Comparison of ENCODE assay signal across 7 mouse cellular contexts in the genomic region with DNA sequence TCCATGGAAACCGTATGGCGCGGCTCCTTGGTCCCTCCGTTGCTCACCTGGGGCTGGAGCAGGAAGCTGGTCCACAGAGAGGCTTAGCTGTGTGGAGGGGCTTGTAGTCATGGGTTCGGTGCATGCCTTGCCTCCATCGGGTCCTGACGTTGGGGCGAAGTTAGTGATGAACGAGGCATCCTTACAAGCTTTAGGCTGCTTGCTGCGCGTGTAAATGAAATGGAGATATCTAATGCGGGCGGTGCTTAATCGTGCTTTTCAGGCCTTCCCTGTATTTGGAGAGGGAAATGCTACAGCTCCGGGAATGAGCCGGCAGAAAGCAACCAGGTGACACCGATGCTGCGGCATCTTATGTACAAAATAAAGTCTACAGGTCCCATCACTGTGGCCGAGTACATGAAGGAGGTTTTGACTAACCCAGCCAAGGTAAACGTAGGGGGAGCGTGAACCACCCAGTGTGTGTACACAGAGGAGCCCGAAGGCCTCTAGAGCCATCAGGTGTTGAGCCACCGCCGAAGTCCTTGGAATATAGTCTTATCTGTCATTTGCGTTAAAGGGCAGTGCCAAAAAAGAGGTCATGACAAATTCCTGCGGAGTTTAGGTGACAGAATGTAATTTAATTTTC. TPM values are rescaled to one million over a fixed set of nuclear protein-coding genes. Genes with fewer than 3 reads are reported as not detected.
DNase-seq lines count a peak whose midpoint lies in the region; ATAC-seq and TF ChIP-seq lines count a peak whose summit lies in the region.

No protein-coding gene starts in this region.

- H3K36me3 ChIP-seq in lung, embryonic 15.5 days, result peaks cover 40% of the 10 kb centered on the region
- H3K36me3 ChIP-seq in intestine, embryonic 14.5 days (ENCODE audit: control insufficient read depth, insufficient read depth, low read length), result peaks cover 52% of the 10 kb centered on the region
- H3K36me3 ChIP-seq in neural tube, embryonic 12.5 days, result peaks cover 40% of the 10 kb centered on the region

- ATAC-seq in lung, embryonic 15.5 days (ENCODE audit: borderline replicate concordance, extremely low read depth, low FRiP score, low TSS enrichment), result no peak; the same call in 1 of the 2 replicates
- ATAC-seq in intestine, embryonic 14.5 days (replicated peaks; ENCODE audit: low FRiP score, low TSS enrichment, low read depth), result 0 out of 2 replicates have a peak, but pooled peaks have one; percentile 13
- ATAC-seq in neural tube, embryonic 12.5 days (ENCODE audit: low FRiP score, low read depth), result peak; percentile 48

- TF ChIP-seq CTCF in embryonic fibroblast, embryonic 13.5 days (IDR thresholded peaks at IDR 0.05; ENCODE audit: borderline replicate concordance, insufficient read depth, low read length), result no peak

- WGBS in lung, embryonic 15.5 days, result 5% methylated on average over 26 of the region's 26 CpGs
- 8% methylated on average over 26 of the region's 26 CpGs for WGBS in intestine, embryonic 14.5 days
- 9% methylated on average over 26 of the region's 26 CpGs for WGBS in neural tube, embryonic 12.5 days

- peak overlapping the region; percentile 72 for H3K4me3 ChIP-seq in lung, embryonic 15.5 days
- peak overlapping the region; percentile 86 for H3K4me3 ChIP-seq in embryonic fibroblast, embryonic 13.5 days (ENCODE audit: insufficient read depth, low read length)
- H3K4me3 ChIP-seq in intestine, embryonic 14.5 days (ENCODE audit: low read depth, low read length), result peak overlapping the region; percentile 92
- H3K4me3 ChIP-seq in neural tube, embryonic 12.5 days, result peak overlapping the region; percentile 81

- H3K27ac ChIP-seq in lung, embryonic 15.5 days, result no peak overlapping the region
- H3K27ac ChIP-seq in embryonic fibroblast, embryonic 13.5 days (ENCODE audit: insufficient read depth, low read length), result no peak overlapping the region
- no peak overlapping the region for H3K27ac ChIP-seq in intestine, embryonic 14.5 days (ENCODE audit: low read depth)
- no peak overlapping the region for H3K27ac ChIP-seq in neural tube, embryonic 12.5 days

- H3K9me3 ChIP-seq in lung, embryonic 15.5 days, result no peaks in the 10 kb centered on the region
- no peaks in the 10 kb centered on the region for H3K9me3 ChIP-seq in intestine, embryonic 14.5 days (ENCODE audit: control insufficient read depth, low read length)
- no peaks in the 10 kb centered on the region for H3K9me3 ChIP-seq in neural tube, embryonic 12.5 days

- peak overlapping the region; percentile 75 for H3K9ac ChIP-seq in lung, embryonic 15.5 days
- peak overlapping the region; percentile 84 for H3K9ac ChIP-seq in intestine, embryonic 14.5 days (ENCODE audit: low read length)
- H3K9ac ChIP-seq in neural tube, embryonic 12.5 days, result peak overlapping the region; percentile 73

- no peaks in the 10 kb centered on the region for H3K27me3 ChIP-seq in lung, embryonic 15.5 days
- no peaks in the 10 kb centered on the region for H3K27me3 ChIP-seq in intestine, embryonic 14.5 days (replicated peaks; ENCODE audit: control insufficient read depth, insufficient read depth, low read length)
- no peaks in the 10 kb centered on the region for H3K27me3 ChIP-seq in neural tube, embryonic 12.5 days (replicated peaks)

- intact Hi-C loops in gastrocnemius, postnatal 36 days (cut with DNase I), result no loop called here

- peaks cover 24% of the 10 kb centered on the region for H3K4me1 ChIP-seq in lung, embryonic 15.5 days
- no peaks in the 10 kb centered on the region; the same call in 1 of the 2 replicates for H3K4me1 ChIP-seq in embryonic fibroblast, embryonic 13.5 days (ENCODE audit: control insufficient read depth, insufficient read depth, low read length)
- H3K4me1 ChIP-seq in intestine, embryonic 14.5 days (replicated peaks; ENCODE audit: control insufficient read depth, insufficient read depth, low read length), result 0 out of 2 replicates have a peak, but pooled peaks cover 4% of the 10 kb centered on the region
- peaks cover 16% of the 10 kb centered on the region for H3K4me1 ChIP-seq in neural tube, embryonic 12.5 days

- peak overlapping the region; percentile 75 for H3K4me2 ChIP-seq in lung, embryonic 15.5 days
- peak overlapping the region; percentile 78 for H3K4me2 ChIP-seq in intestine, embryonic 14.5 days (ENCODE audit: low read length)
- peak overlapping the region; percentile 72 for H3K4me2 ChIP-seq in neural tube, embryonic 12.5 days (replicated peaks)

- no peak for DNase-seq in lung, postnatal 14 days
- no peak for DNase-seq in intestine, embryonic 14.5 days (ENCODE audit: low spot score)
- DNase-seq in gastrocnemius, postnatal 36 days, result no peak
- DNase-seq in thymus, postnatal 36 days, result no peak

- TF ChIP-seq POLR2A in embryonic fibroblast, embryonic 13.5 days (IDR thresholded peaks at IDR 0.05; ENCODE audit: low read depth, low read length), result no peak

RNA-seq across cellular contexts. Expression of a gene that starts 0.4 kb away (rescaled TPM):
- 56.9 and 60.0 TPM in 2 replicates for polyA plus RNA-seq in lung, embryonic 15.5 days (2015; fragmentation: Nextera tagmentation; extraction: Ambion mirVana)
- 40.1 and 44.1 TPM in 2 replicates for polyA plus RNA-seq in embryonic fibroblast, embryonic 13.5 days (2011; ENCODE audit: insufficient read length, low read depth, missing spikeins)
- polyA plus RNA-seq in intestine, embryonic 14.5 days (2014; fragmentation: Nextera tagmentation; extraction: Ambion mirVana), result 43.8 and 50.6 TPM in 2 replicates
- 49.5 and 51.1 TPM in 2 replicates for polyA plus RNA-seq in neural tube, embryonic 12.5 days (2016; fragmentation: Nextera tagmentation; extraction: Ambion mirVana)
- total RNA-seq in gastrocnemius, postnatal 36 days (2021), result 10 to 100 TPM; 24.0 to 27.6 TPM

RNA-seq across cellular contexts. Expression of a gene that starts 0.5 kb away (rescaled TPM):
- 46.4 and 47.3 TPM in 2 replicates for polyA plus RNA-seq in lung, embryonic 15.5 days (2015; fragmentation: Nextera tagmentation; extraction: Ambion mirVana)
- polyA plus RNA-seq in embryonic fibroblast, embryonic 13.5 days (2011; ENCODE audit: insufficient read length, low read depth, missing spikeins), result 40.3 and 44.0 TPM in 2 replicates
- 63.3 and 63.5 TPM in 2 replicates for polyA plus RNA-seq in intestine, embryonic 14.5 days (2014; fragmentation: Nextera tagmentation; extraction: Ambion mirVana)
- 58.5 and 60.1 TPM in 2 replicates for polyA plus RNA-seq in neural tube, embryonic 12.5 days (2016; fragmentation: Nextera tagmentation; extraction: Ambion mirVana)
- total RNA-seq in gastrocnemius, postnatal 36 days (2021), result 10 to 100 TPM; 17.8 to 24.8 TPM

RNA-seq across cellular contexts. Expression of a gene that starts 21.0 kb away (rescaled TPM):
- 82.6 and 89.4 TPM in 2 replicates for polyA plus RNA-seq in lung, embryonic 15.5 days (2015; fragmentation: Nextera tagmentation; extraction: Ambion mirVana)
- 26.3 and 30.8 TPM in 2 replicates for polyA plus RNA-seq in embryonic fibroblast, embryonic 13.5 days (2011; ENCODE audit: insufficient read length, low read depth, missing spikeins)
- 104 and 116 TPM in 2 replicates for polyA plus RNA-seq in intestine, embryonic 14.5 days (2014; fragmentation: Nextera tagmentation; extraction: Ambion mirVana)
- 101 and 107 TPM in 2 replicates for polyA plus RNA-seq in neural tube, embryonic 12.5 days (2016; fragmentation: Nextera tagmentation; extraction: Ambion mirVana)
- total RNA-seq in gastrocnemius, postnatal 36 days (2021), result 10 to 100 TPM; 33.4 to 48.2 TPM

RNA-seq across cellular contexts. Expression of a gene that starts 30.5 kb away (rescaled TPM):
- polyA plus RNA-seq in lung, embryonic 15.5 days (2015; fragmentation: Nextera tagmentation; extraction: Ambion mirVana), result 0.08 and 0.14 TPM in 2 replicates
- polyA plus RNA-seq in embryonic fibroblast, embryonic 13.5 days (2011; ENCODE audit: insufficient read length, low read depth, missing spikeins), result not detected in 2 replicates
- polyA plus RNA-seq in intestine, embryonic 14.5 days (2014; fragmentation: Nextera tagmentation; extraction: Ambion mirVana), result 0.16 and 0.19 TPM in 2 replicates
- not detected in 2 replicates for polyA plus RNA-seq in neural tube, embryonic 12.5 days (2016; fragmentation: Nextera tagmentation; extraction: Ambion mirVana)
- not detected for total RNA-seq in gastrocnemius, postnatal 36 days (2021)

RNA-seq across cellular contexts. Expression of a gene that starts 55.0 kb away (rescaled TPM):
- 13.2 and 14.9 TPM in 2 replicates for polyA plus RNA-seq in lung, embryonic 15.5 days (2015; fragmentation: Nextera tagmentation; extraction: Ambion mirVana)
- 43.8 and 51.7 TPM in 2 replicates for polyA plus RNA-seq in embryonic fibroblast, embryonic 13.5 days (2011; ENCODE audit: insufficient read length, low read depth, missing spikeins)
- 9.1 and 11.0 TPM in 2 replicates for polyA plus RNA-seq in intestine, embryonic 14.5 days (2014; fragmentation: Nextera tagmentation; extraction: Ambion mirVana)
- polyA plus RNA-seq in neural tube, embryonic 12.5 days (2016; fragmentation: Nextera tagmentation; extraction: Ambion mirVana), result 4.3 and 5.5 TPM in 2 replicates
- total RNA-seq in gastrocnemius, postnatal 36 days (2021), result 1 to 10 TPM; 3.4 to 3.6 TPM
